ENCODE assay signal across 14 mouse cellular contexts in genomic region chr12:40792184-40792650, GRCm38 (mm10).
DNase-seq lines count a peak whose midpoint lies in the region; ATAC-seq lines count a peak whose summit lies in the region.
"Had no signal": no experiment of that assay in that cellular context is flagged by ENCODE, and none has a peak within 500 bp of the region (broad histone marks: within the 10 kb centered on the region; RNA-seq: fewer than 3 reads in every experiment).

No protein-coding gene starts in this region.

- H3K9ac ChIP-seq in hindbrain, embryonic 16.5 days (ENCODE audit: low read depth, low read length): no peak overlapping the region
- H3K9ac ChIP-seq: embryonic facial prominence, embryonic 15.5 days; heart, embryonic 12.5 days; liver, embryonic 13.5 days had no signal

- whole genome bisulfite sequencing in forebrain, embryonic 10.5 days: 15% methylated on average over 10 of the region's 10 CpGs
- WGBS in hindbrain, embryonic 16.5 days: 28% methylated on average over 10 of the region's 10 CpGs

- peak overlapping the region; percentile 56; the same call in 1 of the 2 replicates for H3K27ac ChIP-seq in forebrain, embryonic 10.5 days
- H3K27ac ChIP-seq in hindbrain, embryonic 16.5 days (ENCODE audit: low read depth, low read length): no peak overlapping the region
- H3K27ac ChIP-seq: embryonic facial prominence, embryonic 15.5 days; liver, embryonic 13.5 days had no signal

- H3K27me3 ChIP-seq in forebrain, embryonic 10.5 days (ENCODE audit: poor library complexity, severe bottlenecking): peaks cover 31% of the 10 kb centered on the region
- no peaks in the 10 kb centered on the region for H3K27me3 ChIP-seq in hindbrain, embryonic 16.5 days (replicated peaks; ENCODE audit: control insufficient read depth, insufficient read depth, low read length)
- H3K27me3 ChIP-seq: embryonic facial prominence, embryonic 15.5 days; liver, embryonic 13.5 days had no signal

- H3K4me2 ChIP-seq in hindbrain, embryonic 16.5 days (ENCODE audit: low read length): no peak overlapping the region
- H3K4me2 ChIP-seq: embryonic facial prominence, embryonic 15.5 days; heart, embryonic 12.5 days; liver, embryonic 13.5 days had no signal

- peak; percentile 53 for ATAC-seq in hindbrain, embryonic 16.5 days

- no peak overlapping the region for H3K4me3 ChIP-seq in forebrain, embryonic 10.5 days
- H3K4me3 ChIP-seq in hindbrain, embryonic 16.5 days (ENCODE audit: low read length): no peak overlapping the region
- H3K4me3 ChIP-seq: embryonic facial prominence, embryonic 15.5 days; heart, embryonic 12.5 days; liver, embryonic 13.5 days had no signal

- H3K4me1 ChIP-seq in forebrain, embryonic 10.5 days: peaks cover 66% of the 10 kb centered on the region
- peaks cover 7% of the 10 kb centered on the region for H3K4me1 ChIP-seq in hindbrain, embryonic 16.5 days (ENCODE audit: control insufficient read depth, insufficient read depth, low read depth, low read length)
- H3K4me1 ChIP-seq: embryonic facial prominence, embryonic 15.5 days had no signal

- H3K36me3 ChIP-seq in forebrain, embryonic 10.5 days (replicated peaks): no peaks in the 10 kb centered on the region
- H3K36me3 ChIP-seq in hindbrain, embryonic 16.5 days (ENCODE audit: control insufficient read depth, insufficient read depth, low read length): no peaks in the 10 kb centered on the region
- H3K36me3 ChIP-seq: embryonic facial prominence, embryonic 15.5 days; heart, embryonic 12.5 days; liver, embryonic 13.5 days had no signal

- no peaks in the 10 kb centered on the region for H3K9me3 ChIP-seq in forebrain, embryonic 10.5 days
- H3K9me3 ChIP-seq in hindbrain, embryonic 16.5 days (ENCODE audit: control insufficient read depth, low read length): no peaks in the 10 kb centered on the region
- H3K9me3 ChIP-seq: embryonic facial prominence, embryonic 15.5 days; heart, embryonic 12.5 days; liver, embryonic 13.5 days had no signal

- peak; percentile 79 for DNase-seq in heart, adult 11 months
- DNase-seq in heart, adult 8-10 months (ENCODE audit: low spot score): no peak
- peak; percentile 55 for DNase-seq in Muller cell, postnatal 12 days (ENCODE audit: inconsistent ontology term)
- no peak for DNase-seq in forebrain, embryonic 10.5 days (ENCODE audit: extremely low spot score, low spot score)
- no peak for DNase-seq in urinary bladder, postnatal 4 days (ENCODE audit: low spot score in 2 of 2)
- DNase-seq in thymus, postnatal 4 days: no peak
- no peak for DNase-seq in liver
- DNase-seq: adrenal gland, postnatal 10 days; cerebellum, adult 11 months; kidney, postnatal 4 days; liver, embryonic 13.5 days had no signal

Comparison
In these comparisons a context has a peak if more than half of its experiments do, and no peak if none do; other contexts are left out.
1. DNase-seq: peak in heart, adult 11 months (single experiment) and Muller cell, postnatal 12 days (single experiment); none in heart, adult 8-10 months (single experiment), forebrain, embryonic 10.5 days (single experiment), urinary bladder, postnatal 4 days (0 of 2), thymus, postnatal 4 days (single experiment) and liver (single experiment).